Mouse (Mus musculus): Measurements from ENCODE around the gene Rasgef1a. TPM values are rescaled to one million over a fixed set of nuclear protein-coding genes. Genes with fewer than 3 reads are reported as not detected.

Gene Rasgef1a
- total RNA-seq, 2 experiments from 2014 or later, result 0.11 to 0.22 TPM

GRCm38 (mm10) chr6:118022898-118023635, 11.8 kb downstream of the Rasgef1a start:
- no peak for DNase-seq
- intact Hi-C loops (cut with DNase I), result no loop called here

- intact Hi-C loops (cut with DNase I), result no loop called here
- no peak for DNase-seq
These were observed 15.8 kb downstream of the Rasgef1a start for GRCm38 (mm10) chr6:118027036-118027435.

- intact Hi-C loops (cut with DNase I), result no loop called here
- no peak for DNase-seq
These were observed 20.2 kb downstream of the Rasgef1a start for GRCm38 (mm10) chr6:118031467-118031866.

- DNase-seq, result no peak
- intact Hi-C loops (cut with DNase I), result no loop called here
These were observed 24.4 kb downstream of the Rasgef1a start for GRCm38 (mm10) chr6:118035639-118036038.

GRCm38 (mm10) chr6:118036118-118036805, 25.0 kb downstream of the Rasgef1a start:
- intact Hi-C loops (cut with DNase I), result no loop called here
- DNase-seq, result no peak

- intact Hi-C loops (cut with DNase I), result no loop called here
These were observed 25.6 kb downstream of the Rasgef1a start for GRCm38 (mm10) chr6:118036866-118037265.

DNA sequence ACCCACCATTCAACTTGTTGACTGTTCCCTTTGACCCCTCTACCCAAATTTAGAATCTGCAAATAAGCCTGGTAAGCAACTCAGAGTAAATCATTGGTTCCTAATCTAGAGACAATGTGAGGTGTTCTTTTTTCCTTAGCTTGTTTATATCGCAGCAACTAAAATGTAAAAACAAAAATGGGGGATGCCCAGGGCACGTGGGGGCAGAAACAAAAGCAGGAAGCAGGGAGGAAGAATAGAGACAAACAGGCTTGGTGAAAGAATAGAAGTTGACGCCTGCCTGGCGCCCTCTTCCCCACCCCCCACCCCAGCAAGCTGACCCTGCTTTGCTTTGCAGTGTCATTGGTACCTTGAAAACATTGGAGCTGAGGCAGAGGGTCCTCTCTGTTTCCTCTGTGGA, 33.9 kb downstream of the Rasgef1a start:
- intact Hi-C loops (cut with DNase I), result no loop called here
- DNase-seq, result no peak

More at GRCm38 (mm10) chr6:118036866-118037265, 25.6 kb downstream of the Rasgef1a start:
- DNase-seq, result no peak

- no peak for DNase-seq
- intact Hi-C loops (cut with DNase I), result no loop called here
These were observed 34.7 kb downstream of the Rasgef1a start for GRCm38 (mm10) chr6:118045892-118046291.

- intact Hi-C loops (cut with DNase I), result no loop called here
- no peak for DNase-seq
These were observed 35.3 kb downstream of the Rasgef1a start for GRCm38 (mm10) chr6:118046511-118046910.

DNA sequence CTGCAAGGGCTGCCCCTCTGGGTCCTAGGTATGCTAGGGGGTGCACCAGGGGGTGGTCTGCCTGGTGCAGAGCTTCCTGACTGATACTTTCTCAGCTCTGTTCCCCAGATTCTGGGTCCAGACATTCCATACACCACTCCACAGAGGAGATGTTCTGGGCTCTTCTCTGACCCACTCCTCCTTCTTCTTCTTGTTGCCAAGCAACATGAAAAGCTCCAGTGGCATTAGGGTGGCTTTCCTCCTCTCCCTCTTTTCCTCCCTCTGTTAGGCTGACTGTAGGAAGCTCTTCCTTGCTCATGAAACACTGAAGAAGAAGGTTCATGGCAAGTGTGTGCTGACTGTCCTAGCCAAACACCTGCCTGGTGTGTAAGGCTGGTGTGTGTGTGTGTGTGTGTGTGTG, 35.7 kb downstream of the Rasgef1a start:
- intact Hi-C loops (cut with DNase I), result no loop called here
- no peak for DNase-seq

- DNase-seq, result no peak
- intact Hi-C loops (cut with DNase I), result no loop called here
These were observed 36.7 kb downstream of the Rasgef1a start for GRCm38 (mm10) chr6:118047811-118048505.

DNA sequence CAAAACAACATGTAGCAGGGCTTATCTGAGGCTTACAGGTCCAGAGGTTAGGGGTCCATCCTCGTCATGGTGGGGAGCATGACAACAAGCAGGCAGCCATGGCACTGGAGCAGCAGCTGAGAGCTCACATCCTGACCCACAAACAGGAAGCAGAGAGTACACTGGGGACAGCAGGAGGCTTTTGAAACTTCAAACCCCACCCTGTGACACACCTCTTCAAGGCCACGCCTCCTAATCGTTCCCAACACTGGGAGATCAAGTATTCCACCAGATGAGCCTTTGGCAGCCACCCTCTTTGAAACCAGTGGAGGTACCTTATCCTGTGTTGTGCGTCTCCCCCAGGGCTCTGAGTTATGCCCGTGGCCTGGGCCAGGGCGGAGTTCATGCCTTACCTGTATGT, 38.5 kb downstream of the Rasgef1a start:
- DNase-seq, result no peak
- intact Hi-C loops (cut with DNase I), result no loop called here

- intact Hi-C loops (cut with DNase I), result no loop called here
- DNase-seq, result no peak
These were observed 40.2 kb downstream of the Rasgef1a start for GRCm38 (mm10) chr6:118051474-118051873.

GRCm38 (mm10) chr6:118055209-118055608, 44.0 kb downstream of the Rasgef1a start:
- DNase-seq, result no peak
- intact Hi-C loops (cut with DNase I), result no loop called here

- intact Hi-C loops (cut with DNase I), result no loop called here
These were observed 50.0 kb downstream of the Rasgef1a start for GRCm38 (mm10) chr6:118061266-118061665.

GRCm38 (mm10) chr6:118063266-118063665, 52.0 kb downstream of the Rasgef1a start:
- intact Hi-C loops (cut with DNase I), result no loop called here

More at GRCm38 (mm10) chr6:118061266-118061665, 50.0 kb downstream of the Rasgef1a start:
- DNase-seq, result no peak

GRCm38 (mm10) chr6:118064968-118065530, 53.8 kb downstream of the Rasgef1a start:
- DNase-seq, result peak in 1 of 2 experiments; percentile 50
- intact Hi-C loops (cut with DNase I), result loop anchor here (5.0 kb wide), 1 partner anchor 317 kb away; no protein-coding TSS in a partner anchor

More at GRCm38 (mm10) chr6:118063266-118063665, 52.0 kb downstream of the Rasgef1a start:
- DNase-seq, result no peak

GRCm38 (mm10) chr6:118065837-118066198, 54.6 kb downstream of the Rasgef1a start:
- DNase-seq, result no peak
- intact Hi-C loops (cut with DNase I), result loop anchor here (5.0 kb wide), 1 partner anchor 316 kb away; no protein-coding TSS in a partner anchor

DNA sequence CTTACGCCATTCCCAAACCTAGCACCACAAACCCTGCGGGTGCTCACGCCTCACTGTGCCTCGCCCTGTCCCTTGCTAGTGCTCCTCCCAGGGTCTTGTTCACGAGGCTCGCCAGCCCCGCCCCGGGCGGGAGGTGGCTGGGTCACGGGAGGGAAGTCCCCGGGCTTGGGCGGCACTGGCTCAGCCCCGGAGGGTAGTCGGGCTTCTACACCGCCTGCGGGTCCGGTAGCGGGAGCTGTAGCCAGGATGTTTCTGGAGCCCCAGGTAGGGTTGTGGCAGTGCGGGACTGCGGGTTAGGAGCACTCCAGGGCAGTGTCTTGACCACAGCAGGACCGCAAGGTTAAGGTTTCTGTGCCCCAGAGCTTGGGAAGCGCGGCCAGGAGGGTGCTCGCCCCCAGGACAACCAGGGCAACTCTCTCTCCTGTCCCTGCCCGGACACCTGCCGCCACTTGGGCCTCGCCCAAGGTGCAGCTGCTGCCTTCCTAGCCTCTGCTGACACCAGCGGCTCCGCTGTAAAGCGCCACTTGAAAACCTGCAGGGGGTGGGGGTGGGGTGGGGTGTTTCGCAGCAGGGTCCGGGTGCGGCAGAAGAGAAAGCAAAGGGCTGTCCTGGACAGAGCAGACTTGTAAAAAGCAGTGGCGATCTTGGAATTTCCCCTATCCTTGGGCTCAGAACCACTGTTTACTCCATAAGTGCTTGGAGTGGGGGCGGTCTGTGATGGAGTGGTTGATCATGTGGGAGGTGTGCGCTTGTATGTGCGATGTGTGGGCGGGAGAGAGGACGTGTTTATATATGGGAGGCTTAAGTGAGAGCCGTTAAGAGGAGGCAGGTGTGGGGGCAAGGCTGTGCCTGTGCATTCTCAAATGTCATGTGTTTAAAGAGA, 55.2 kb downstream of the Rasgef1a start:
- intact Hi-C loops (cut with DNase I), result loop anchor here (5.0 kb wide), 1 partner anchor 316 kb away; no protein-coding TSS in a partner anchor
- peak; percentile 34 to 35 for DNase-seq

- no peak for DNase-seq
- intact Hi-C loops (cut with DNase I), result loop anchor here (5.0 kb wide), 1 partner anchor 315 kb away; no protein-coding TSS in a partner anchor
These were observed 56.5 kb downstream of the Rasgef1a start for GRCm38 (mm10) chr6:118067720-118068119.
